Mouse (Mus musculus) C2C12 (cell line): ENCODE measurements around the gene Trmt1l.

Source experiments
- CTCF ChIP-seq: IDR thresholded peaks from one replicate; pipeline ENCODE4 v1.5.1; 2011; ENCODE audit not compliant: control insufficient read depth, insufficient read depth, insufficient read length
- USF1 ChIP-seq: IDR thresholded peaks from one replicate; pipeline ENCODE4 v1.6.1; 2011; ENCODE audit warnings: low read depth, mild to moderate bottlenecking, control low read depth, moderate library complexity

- TF ChIP-seq CTCF (no peak), USF1 (no peak)
Observed at GRCm38 (mm10) chr1:151500531-151501361, 72.4 kb downstream of the Trmt1l start, which contains the start of gene Rnf2.
